Mouse (Mus musculus) neutrophil, adult 83 days (primary cell): ENCODE data around the gene Fbxo48. TPM values are rescaled to one million over a fixed set of nuclear protein-coding genes. Genes with fewer than 3 reads are reported as not detected.

Source experiments
- total RNA-seq, 2 experiments: library from RNA; stranded (reverse); gene quantifications; one replicate each; pipeline ENCODE4 v1.2.4; 2023

Fbxo48 gene
- 1 to 10 TPM; 4.1 to 5.5 TPM for total RNA-seq

DNA sequence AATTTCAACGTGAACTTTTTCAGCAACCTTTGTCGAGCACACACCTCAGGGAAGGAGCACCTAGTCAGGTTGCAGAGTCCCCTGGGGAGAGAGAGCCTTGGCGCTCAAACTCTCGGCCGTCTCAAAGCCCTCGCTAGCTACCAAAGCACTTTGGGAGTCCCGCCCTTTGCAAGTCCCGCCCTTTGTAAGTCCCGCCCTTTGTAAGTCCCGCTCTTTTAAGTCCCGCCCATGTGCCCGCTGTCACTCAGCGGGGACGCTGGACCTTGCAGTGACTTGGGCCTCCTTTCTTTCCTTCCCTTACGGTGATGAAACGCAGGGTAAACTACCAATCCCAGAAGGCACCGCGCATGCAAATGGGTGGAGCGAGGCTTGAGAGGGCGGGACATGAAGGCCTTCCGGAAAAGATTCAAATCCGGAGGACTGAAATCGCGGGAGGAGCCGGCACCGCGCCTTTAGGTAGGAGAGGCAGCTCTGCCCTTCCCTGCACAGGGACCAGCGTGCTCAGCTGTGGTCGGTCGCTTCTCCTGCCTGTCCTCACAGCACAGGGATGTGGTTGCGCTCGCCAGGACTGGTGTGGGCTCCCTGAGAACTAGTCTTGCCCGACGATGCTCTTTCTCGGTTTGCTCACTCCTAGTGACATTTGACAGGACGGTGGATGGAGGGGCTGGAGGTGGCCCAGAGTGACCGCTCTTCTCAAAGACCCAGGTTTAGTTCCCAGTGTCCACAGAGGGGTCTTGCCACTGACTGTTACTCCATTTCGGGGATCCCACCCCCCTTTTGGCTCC, at the start of gene Fbxo48:
Gene Fbxo48 (plus strand): TSS at position 400 of the 785 bp plus-strand sequence.

Other genes starting within 250 kb of the Fbxo48 start
- not detected for gene Egfr, start 199.2 kb upstream of the Fbxo48 start, total RNA-seq
- under 1 TPM; 0.33 to 0.49 TPM for gene Cnrip1, start 100.2 kb downstream of the Fbxo48 start, total RNA-seq
- gene Plek, start 101.0 kb downstream of the Fbxo48 start, total RNA-seq, result 100 to 1,000 TPM; 307 to 325 TPM
- 10 to 100 TPM; 65.1 to 68.5 TPM for gene Ppp3r1, start 207.9 kb downstream of the Fbxo48 start, total RNA-seq
- gene Wdr92, start 230.7 kb downstream of the Fbxo48 start, total RNA-seq, result 1 to 10 TPM; 5.5 to 6.3 TPM